Mouse (Mus musculus): ENCODE data around the gene Uqcrh.
A peak's percentile ranks its signal among the peaks of the same experiment; 100 is the strongest.

Uqcrh gene

DNA sequence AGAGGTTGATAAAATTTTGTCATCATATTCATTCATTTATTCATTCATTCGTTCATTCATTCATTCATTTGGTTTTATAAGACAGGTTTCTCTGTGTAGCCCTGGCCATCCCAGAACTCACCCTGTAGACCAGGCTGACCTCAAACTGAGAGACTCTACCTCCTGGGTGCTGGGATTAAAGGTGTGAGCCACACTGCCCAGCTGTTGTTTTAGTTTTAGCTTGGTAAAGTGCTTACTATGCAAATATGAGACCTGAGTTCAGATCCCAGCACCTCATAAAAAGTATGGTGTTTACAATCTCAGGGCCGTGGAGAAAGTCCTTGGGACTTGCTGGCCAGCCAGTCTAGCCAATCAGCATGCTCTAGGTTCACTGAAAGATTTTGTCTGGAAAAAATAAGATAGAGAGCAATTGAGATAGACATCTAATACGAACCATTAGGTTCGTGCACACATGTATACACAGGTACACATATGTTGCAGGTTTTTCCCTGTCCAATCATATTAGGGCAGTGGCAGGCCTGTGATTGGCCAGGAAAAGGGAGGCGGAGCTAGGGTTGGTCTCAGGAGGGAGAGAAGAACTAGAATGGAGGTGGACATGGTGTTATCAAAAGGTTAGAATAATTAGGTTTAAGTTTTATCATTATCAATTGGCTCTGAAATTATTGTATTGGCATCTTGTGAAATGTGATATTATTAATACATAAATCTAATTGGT is 15.7 kb downstream of the Uqcrh start:
- no peak for DNase-seq (ENCODE audit: extremely low spot score, low read depth, low spot score)

DNA sequence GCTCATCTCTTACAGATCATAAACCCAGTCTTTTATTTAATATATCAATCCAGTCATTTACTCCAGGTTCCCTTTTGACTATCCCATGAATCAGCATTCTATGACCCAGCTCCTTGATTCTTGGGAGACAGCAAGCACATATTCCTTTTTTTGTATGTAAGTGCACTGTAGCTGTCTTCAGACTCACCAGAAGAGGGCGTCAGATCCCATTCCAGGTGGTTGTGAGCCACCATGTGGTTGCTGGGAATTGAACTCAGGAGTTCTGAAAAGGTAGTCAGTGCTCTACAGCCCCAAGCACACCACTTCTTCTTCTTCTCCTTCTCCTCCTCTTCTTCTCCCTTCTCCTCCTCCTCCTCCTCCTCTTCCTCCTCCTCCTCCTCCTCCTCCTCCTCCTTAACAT is 17.3 kb downstream of the Uqcrh start:
- no peak for DNase-seq (ENCODE audit: extremely low spot score, low read depth, low spot score)

DNA sequence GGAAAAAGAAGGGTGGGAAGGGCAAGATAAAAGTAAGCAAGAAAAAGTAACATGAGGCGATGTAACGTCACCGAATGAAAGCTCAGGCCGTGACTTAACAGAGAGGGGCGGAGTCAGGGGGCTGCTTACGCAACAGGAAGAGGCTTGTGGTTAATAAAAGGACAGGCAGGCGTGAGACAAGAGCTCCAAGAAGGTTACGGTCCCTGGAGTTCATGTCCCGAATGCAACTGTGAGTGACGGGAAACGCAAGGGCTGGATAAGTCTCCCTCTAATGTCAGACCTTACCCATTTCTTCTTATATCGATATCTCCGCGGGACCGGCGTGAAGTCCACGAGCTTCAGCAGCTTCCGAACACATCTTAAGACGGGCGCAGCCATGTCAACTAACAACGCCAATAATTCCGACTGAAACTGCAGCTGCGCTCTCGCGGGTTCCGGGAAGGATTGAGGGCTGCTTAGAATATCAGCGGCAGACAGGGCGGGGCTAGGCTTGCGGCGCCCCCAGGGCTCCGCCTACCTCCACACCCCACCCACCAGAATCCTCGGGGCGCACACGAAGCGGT is 21.4 kb downstream of the Uqcrh start, which contains the start of gene Nsun4:
Gene Nsun4, minus strand, starts transcription at position 478 of the 563 bp plus-strand sequence.
- DNase-seq (ENCODE audit: extremely low spot score, low read depth, low spot score): peak; percentile 81

DNA sequence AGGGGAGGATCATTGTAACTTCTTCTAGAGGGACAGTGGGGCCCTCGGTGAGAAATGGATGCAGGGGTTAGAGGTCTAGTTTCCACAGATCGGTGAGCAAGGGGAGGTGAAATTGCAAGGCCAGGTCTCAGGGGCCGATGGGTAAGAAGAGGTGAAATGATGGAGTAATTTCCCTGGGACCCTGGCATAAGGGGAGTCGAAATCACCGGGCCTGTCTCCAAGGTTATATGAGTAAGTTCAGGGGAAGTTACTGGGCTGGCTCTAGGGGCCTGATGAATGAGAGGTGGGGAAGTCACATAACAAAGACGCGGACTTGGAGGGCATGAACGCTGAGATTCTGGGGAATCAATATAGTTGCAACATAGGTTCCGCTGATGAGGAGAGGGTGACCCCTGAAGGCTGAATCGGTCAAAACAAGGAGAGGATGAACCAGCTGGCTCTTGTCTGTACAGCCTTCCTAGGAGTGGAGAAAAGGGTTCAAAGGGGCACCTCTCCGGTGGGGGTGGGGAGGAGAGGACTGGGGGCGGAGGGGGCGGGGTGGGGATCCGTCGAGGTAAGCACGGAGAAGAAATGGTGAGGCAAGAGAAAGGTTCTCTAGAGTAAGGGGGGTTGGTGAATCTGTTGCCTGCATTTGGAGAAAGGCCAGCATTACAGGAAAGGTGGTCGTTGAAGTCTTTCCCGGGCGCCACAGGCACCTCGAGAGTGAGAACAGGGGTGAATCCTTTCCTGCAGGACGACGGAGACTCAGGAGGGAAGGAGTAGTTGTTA is 22.2 kb downstream of the Uqcrh start:
- no peak for DNase-seq (ENCODE audit: extremely low spot score, low read depth, low spot score)

DNA sequence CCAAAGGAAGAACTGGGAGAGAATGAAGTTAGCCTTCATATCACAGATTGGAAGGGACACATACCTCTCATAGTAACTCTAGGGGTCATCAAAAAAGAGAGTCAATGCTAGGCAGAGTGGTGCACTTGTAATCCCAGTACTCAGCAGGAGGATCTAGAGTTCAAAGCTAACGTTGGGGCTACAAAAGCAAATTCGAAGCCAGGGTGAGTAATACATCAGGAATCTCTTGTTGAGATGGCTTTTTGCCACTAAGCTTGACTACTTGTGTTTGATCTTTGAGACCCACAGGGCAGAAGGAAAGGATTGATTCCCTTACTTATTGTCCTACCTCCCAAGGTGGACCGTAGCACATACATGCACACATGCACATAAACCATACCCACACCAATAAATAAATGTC is 25.7 kb downstream of the Uqcrh start:
- DNase-seq (ENCODE audit: extremely low spot score, low read depth, low spot score): no peak

DNA sequence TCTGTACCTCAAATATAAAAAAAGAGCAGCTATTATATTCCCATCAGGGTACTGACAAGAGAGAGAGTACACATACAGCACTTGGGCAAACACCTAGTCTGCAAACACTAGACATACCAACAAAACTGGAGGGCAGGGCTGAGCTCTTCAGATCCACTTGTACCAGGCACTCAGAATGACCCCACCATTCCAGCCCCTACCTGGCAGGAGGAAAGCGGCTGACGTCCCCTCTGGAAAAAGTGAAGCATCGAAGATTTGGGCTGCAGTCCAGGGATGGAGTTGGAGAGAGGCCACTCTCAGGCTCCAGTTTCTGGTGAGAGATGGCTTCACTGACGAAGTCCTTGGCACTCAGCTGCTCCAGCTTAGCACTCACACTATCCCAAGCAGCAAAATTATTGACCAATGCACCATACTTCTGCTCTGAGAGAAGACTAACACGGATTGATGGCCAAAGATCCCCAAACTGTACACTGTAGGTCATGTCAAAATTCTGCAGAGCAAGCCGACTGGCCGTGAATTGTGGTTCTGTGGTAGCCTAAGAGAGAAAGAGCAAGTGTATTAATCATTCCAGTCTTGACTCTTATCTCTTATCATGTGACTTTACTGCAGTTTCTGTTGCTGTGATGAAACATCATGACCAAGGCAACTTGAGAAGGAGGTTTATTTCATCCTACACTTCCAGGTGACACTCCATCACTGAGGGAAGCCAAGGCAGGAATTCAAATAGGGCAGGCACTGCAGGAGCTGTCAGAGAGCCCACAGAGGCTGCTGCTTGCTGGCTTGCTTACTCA is 26.5 kb downstream of the Uqcrh start:
- DNase-seq (ENCODE audit: extremely low spot score, low read depth, low spot score): no peak

DNA sequence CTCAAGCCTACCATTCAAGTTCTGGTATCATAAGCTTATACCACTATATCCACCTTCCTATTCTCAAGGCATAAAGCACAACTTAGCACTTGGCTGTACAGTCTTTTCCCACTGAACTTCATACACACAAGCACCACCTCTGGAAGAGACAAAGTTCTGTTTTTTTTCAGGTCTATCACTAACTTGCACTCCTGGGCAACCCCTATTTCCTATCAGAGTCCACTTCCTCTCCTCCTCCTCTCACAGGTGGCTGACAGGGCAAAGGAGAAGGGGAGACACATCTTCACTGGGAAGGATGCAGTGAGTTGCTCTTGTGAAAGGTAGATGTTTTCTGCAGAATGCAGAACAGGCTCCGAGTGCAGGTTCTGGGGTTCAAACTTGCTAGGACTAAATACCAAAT is 27.2 kb downstream of the Uqcrh start:
- no peak for DNase-seq (ENCODE audit: extremely low spot score, low read depth, low spot score)

DNA sequence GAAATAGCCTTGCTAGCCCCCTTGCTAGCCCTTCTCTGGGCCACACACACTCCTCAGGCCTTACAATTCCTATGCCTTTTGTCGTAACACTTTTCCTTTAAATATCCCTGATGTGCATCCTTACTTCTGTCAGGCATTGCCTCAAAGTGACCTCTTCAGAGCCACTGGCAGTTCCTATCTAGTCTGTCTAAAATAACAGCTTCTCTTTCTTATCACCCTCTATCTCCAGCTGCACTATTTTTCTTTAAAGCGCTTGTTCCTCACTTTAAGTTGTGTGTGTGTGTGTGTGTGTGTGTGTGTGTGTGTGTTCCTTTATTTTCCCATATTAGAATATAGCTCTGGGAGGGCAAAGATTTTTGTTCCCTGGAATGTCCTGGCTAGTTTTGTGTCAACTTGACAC is 28.3 kb downstream of the Uqcrh start:
- no peak for DNase-seq (ENCODE audit: extremely low spot score, low read depth, low spot score)

DNA sequence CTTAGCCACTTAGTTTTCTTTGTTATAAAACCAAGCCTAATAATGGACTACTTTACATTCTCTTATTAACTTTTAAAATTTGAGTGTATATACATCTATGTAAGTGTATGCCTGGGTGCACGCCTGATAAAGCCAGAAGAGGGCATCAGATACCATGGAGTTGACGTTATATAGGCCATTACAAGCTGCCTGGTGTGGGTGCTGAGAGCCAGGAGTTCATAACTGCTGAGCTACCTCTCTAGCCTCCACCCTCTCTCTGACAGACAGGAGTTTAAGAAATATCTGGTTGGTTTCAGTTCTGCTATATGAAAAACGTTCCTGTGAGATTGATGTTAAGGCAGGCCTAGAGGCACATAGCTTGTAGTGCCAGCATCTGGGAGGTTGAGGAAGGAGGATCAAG is 32.7 kb downstream of the Uqcrh start:
- no peak for DNase-seq (ENCODE audit: extremely low spot score, low read depth, low spot score)

DNA sequence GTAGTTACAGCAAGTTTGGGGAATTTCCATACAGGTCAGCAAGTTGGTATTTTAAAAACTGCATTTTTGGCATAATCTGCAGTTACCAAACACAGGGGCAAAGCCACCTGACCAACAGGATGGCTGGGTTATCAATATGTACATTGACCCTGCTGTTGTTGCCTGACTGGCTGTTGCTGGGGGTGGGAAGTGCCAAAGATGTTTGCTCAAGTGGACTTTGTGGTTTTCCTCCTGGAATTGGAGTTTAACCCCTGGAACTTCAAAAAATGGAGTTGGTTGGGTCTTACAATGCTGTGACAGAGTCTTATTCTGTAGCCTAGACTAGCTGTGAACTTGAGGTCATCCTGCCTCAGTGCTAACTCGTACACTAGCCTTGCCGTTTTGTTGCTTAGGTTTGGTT is 34.4 kb downstream of the Uqcrh start:
- no peak for DNase-seq (ENCODE audit: extremely low spot score, low read depth, low spot score)

DNA sequence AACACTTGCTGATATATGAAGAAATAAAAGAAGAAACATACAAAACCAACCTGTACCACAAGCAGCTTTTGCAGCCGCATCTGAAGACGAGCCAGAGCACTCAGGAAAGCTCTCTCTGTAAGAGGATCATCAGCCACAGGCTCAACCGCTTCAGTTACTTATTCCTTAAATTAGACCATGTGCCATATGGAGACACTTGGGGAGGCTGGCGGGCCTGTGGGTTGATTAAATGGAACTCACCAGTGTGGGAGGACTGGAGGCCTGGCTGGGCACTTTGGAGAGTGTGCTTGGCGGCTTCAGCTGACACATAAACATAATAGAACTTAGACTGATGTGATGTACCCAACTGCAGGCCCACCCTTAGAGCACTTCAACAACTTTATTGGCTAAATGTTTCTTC is 41.5 kb downstream of the Uqcrh start:
- no peak for DNase-seq (ENCODE audit: extremely low spot score, low read depth, low spot score)

DNA sequence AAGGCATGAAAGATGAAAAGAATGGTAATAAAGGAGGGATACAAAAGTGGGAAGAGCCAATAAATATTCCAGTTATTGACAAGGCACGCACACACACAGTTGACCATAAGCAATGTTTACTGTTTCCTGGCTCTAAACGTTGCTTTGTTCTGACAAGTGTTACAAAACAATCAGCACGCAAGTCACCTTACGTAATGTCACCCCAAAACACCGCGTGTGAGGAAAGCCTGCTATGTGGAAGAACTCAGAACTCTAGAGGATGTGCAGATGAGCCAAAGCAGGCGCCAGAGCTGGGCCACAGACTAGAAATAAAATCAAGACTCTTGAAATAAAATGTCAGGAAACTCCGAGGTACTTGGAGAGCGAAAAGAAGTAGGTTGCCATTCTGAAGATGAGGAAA is 42.0 kb downstream of the Uqcrh start:
- no peak for DNase-seq (ENCODE audit: extremely low spot score, low read depth, low spot score)

DNA sequence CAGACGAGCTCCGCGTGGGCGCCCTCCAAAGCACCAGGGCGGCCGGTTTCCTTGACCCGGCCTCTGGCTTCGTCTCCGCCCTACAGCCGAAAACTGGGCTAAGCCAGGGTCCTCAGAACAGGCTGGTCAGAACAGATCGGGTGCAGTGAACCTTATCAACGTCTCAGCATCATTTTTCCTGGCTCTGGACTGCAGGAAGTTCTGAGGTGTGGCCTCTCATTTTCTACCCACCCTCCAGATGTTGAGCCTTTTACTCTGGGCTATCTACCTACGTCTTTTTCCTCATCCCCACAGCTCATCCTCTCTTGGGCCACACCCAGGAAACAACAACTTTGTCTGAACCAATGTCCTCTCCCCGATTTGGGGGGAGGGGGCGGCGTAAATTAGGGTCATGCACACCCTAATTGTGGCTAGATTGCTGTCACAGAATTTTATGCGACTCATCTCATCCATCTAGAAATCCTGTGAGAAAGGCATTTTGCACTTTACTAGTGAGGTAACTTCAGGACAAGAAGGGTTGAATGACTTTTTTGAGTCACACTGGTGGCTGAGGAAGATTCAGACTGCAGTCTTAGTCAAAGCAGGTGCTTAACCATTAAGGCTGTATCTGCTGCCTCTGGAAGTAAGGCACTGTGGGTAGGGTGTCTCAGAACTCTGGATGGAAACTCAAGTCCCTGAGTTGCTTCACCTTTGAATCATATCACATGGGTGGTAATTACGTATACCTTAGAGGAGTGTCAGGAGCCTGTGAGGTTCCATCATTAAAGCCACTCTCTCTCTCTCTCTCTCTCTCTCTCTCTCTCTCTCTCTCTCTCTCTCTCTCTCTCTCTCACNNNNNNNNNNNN is 56.7 kb downstream of the Uqcrh start, which contains the start of gene Faah:
Gene Faah, minus strand, starts transcription at position 25 of the 845 bp plus-strand sequence.
- DNase-seq (ENCODE audit: extremely low spot score, low read depth, low spot score): no peak

DNA sequence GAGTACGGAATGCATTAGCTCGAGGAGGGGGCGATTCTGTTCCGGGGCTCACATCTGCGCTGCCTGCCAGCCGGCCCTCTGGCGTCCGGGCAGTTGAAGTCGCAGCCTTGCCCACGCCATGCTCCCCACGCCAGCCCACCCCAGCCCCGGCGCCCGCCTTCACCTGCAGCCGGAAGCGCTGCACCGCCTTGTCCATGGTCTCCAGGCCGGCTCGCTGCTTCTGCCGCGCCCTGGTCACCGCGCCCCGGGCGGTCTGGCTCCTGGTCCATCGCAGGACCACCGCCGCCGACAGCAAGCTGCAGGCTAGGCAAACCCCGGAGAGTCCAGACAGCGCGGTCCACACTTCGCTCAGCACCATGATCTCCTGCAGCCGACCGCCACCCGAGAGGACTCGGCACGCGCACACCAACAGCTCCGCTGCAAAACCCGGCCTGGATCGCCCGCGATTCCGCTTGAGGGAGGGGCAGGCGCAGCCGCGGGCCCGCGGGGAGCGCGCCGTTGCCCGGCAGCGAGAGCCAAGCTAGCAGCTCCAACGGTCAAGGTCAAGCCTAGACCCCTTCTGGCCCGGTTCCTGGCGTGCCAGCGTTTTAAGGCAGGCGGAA is 57.5 kb downstream of the Uqcrh start:
- no peak for DNase-seq (ENCODE audit: extremely low spot score, low read depth, low spot score)
